In genomic region chr9:40336701-40337100, GRCm38 (mm10) we compare ENCODE assay signal across 8 mouse cellular contexts.
DNase-seq lines count a peak whose midpoint lies in the region; ATAC-seq and TF ChIP-seq lines count a peak whose summit lies in the region.

No protein-coding gene starts in this region.

- no peak overlapping the region for H3K4me2 ChIP-seq in lung, postnatal 0 days (replicated peaks; ENCODE audit: low read depth, low read length)
- H3K4me2 ChIP-seq in midbrain, postnatal 0 days (ENCODE audit: low read depth, low read length, poor library complexity, severe bottlenecking), result no peak overlapping the region

- TF ChIP-seq CTCF in lung, postnatal 0 days (IDR thresholded peaks at IDR 0.05), result no peak
- no peak for TF ChIP-seq CTCF in midbrain, postnatal 0 days (IDR thresholded peaks at IDR 0.05)

- H3K9ac ChIP-seq in lung, postnatal 0 days (replicated peaks; ENCODE audit: low read depth), result no peak overlapping the region
- H3K9ac ChIP-seq in midbrain, postnatal 0 days (replicated peaks; ENCODE audit: low read length, poor library complexity, severe bottlenecking), result no peak overlapping the region

- peak; percentile 63 for DNase-seq in cerebellum, adult 11 months
- DNase-seq in lung, postnatal 0 days (ENCODE audit: low spot score), result no peak
- DNase-seq in lung, postnatal 4 days, result no peak
- DNase-seq in cerebellum, postnatal 25 days, result peak; percentile 71 to 77
- DNase-seq in midbrain, postnatal 0 days (ENCODE audit: low spot score), result peak; percentile 78
- DNase-seq in left cerebral cortex, adult 8-10 months (ENCODE audit: low spot score in 2 of 2), result no peak

- TF ChIP-seq EP300 in lung, postnatal 0 days (IDR thresholded peaks at IDR 0.05), result no peak

- H3K9me3 ChIP-seq in lung, postnatal 0 days (ENCODE audit: low read length), result no peaks in the 10 kb centered on the region
- H3K9me3 ChIP-seq in midbrain, postnatal 0 days (ENCODE audit: low read length), result no peaks in the 10 kb centered on the region

- H3K27me3 ChIP-seq in lung, postnatal 0 days (replicated peaks; ENCODE audit: insufficient read depth, low read length), result no peaks in the 10 kb centered on the region
- H3K27me3 ChIP-seq in midbrain, postnatal 0 days (ENCODE audit: insufficient read depth, low read length), result no peaks in the 10 kb centered on the region

- H3K4me1 ChIP-seq in lung, postnatal 0 days (ENCODE audit: insufficient read depth, low read depth, low read length), result no peaks in the 10 kb centered on the region
- peaks cover 5% of the 10 kb centered on the region; the same call in 1 of the 2 replicates for H3K4me1 ChIP-seq in midbrain, postnatal 0 days (ENCODE audit: insufficient read depth, low read length)

- no peak for ATAC-seq in cerebellum, adult (ENCODE audit: insufficient number of reproducible peaks, low FRiP score, low TSS enrichment)
- peak; percentile 38; the same call in 1 of the 2 replicates for ATAC-seq in lung, postnatal 0 days
- ATAC-seq in midbrain, postnatal 0 days (ENCODE audit: low FRiP score), result peak; percentile 32; the same call in 1 of the 2 replicates
- ATAC-seq in granulocyte monocyte progenitor cell, adult 5-6 weeks (replicated peaks; ENCODE audit: poor library complexity, severe bottlenecking), result no peak

- no peaks in the 10 kb centered on the region for H3K36me3 ChIP-seq in lung, postnatal 0 days (ENCODE audit: insufficient read depth, low read length)
- H3K36me3 ChIP-seq in midbrain, postnatal 0 days (ENCODE audit: insufficient read depth, low read length), result peaks cover 15% of the 10 kb centered on the region

- H3K27ac ChIP-seq in lung, postnatal 0 days (ENCODE audit: low read length), result no peak overlapping the region
- no peak overlapping the region for H3K27ac ChIP-seq in midbrain, postnatal 0 days (ENCODE audit: low read depth, low read length)

- WGBS in lung, postnatal 0 days, result 42% methylated on average over 5 of the region's 5 CpGs
- WGBS in midbrain, postnatal 0 days, result 48% methylated on average over 5 of the region's 5 CpGs

- no peak overlapping the region for H3K4me3 ChIP-seq in lung, postnatal 0 days (ENCODE audit: low read depth, low read length)
- H3K4me3 ChIP-seq in midbrain, postnatal 0 days (ENCODE audit: low read depth, low read length), result no peak overlapping the region

Comparison
In these comparisons a context has a peak if more than half of its experiments do, and no peak if none do; other contexts are left out.
1. DNase-seq: peak in cerebellum, adult 11 months (single experiment), cerebellum, postnatal 25 days (2 of 2) and midbrain, postnatal 0 days (single experiment); none in lung, postnatal 0 days (single experiment), lung, postnatal 4 days (0 of 2) and left cerebral cortex, adult 8-10 months (0 of 2).
2. ATAC-seq: peak in lung, postnatal 0 days (single experiment) and midbrain, postnatal 0 days (single experiment); none in cerebellum, adult (single experiment) and granulocyte monocyte progenitor cell, adult 5-6 weeks (single experiment).